Mouse (Mus musculus) cerebellum, adult 2 months (tissue): ENCODE results near the gene Inpp5a. TPM values are rescaled to one million over a fixed set of nuclear protein-coding genes. Genes with fewer than 3 reads are reported as not detected.

Experiments
- DNase-seq, 2 experiments: peaks; one replicate each; pipeline ENCODE4 v3.0.0; 2021
- H3K27ac ChIP-seq: fragments of 200-500 bp; 2 replicates; pipeline ENCODE4 v1.5.1; 2012; ENCODE audit warnings: low read length, control low read depth, inconsistent platforms; ENCODE audit not compliant: insufficient read depth
- H3K27me3 ChIP-seq: fragments of 200-500 bp; 2 replicates; pipeline ENCODE4 v1.6.1; 2012; ENCODE audit warnings: inconsistent platforms, mild to moderate bottlenecking, low read length, moderate library complexity; ENCODE audit not compliant: control insufficient read depth, insufficient read depth
- H3K4me1 ChIP-seq: fragments of 200-500 bp; 2 replicates; pipeline ENCODE4 v1.6.1; 2011; ENCODE audit warnings: low read length; ENCODE audit not compliant: control insufficient read depth, insufficient read depth
- H3K4me3 ChIP-seq: fragments of 200-500 bp; replicated peaks from 2 replicates; pipeline ENCODE3; 2011; ENCODE audit warnings: mild to moderate bottlenecking, low read depth, low read length, control low read depth; ENCODE audit not compliant: insufficient read depth
- CTCF ChIP-seq: fragments of 200-500 bp; IDR thresholded peaks from 2 replicates; pipeline ENCODE4 v1.5.1; 2011; ENCODE audit warnings: low read depth, mild to moderate bottlenecking, control low read depth, low read length, moderate library complexity, borderline replicate concordance; ENCODE audit not compliant: insufficient read depth
- POLR2A ChIP-seq: fragments of 200-500 bp; IDR thresholded peaks from 2 replicates; pipeline ENCODE4 v1.6.1; 2011; ENCODE audit warnings: low read length, control low read depth, borderline replicate concordance; ENCODE audit not compliant: insufficient read depth
- WGBS: fragments of 180-500 bp; shearing (Covaris S2); methylation state at CpG from one replicate; pipeline ENCODE4 v1.1.7; 2018; 5-methylcytosine and 5-hydroxymethylcytosine counted together
- polyA plus RNA-seq: library from polyadenylated mRNA; depleted of rRNA; stranded (reverse); fragments of >200 nt; gene quantifications from 2 replicates; pipeline ENCODE4 v1.2.3, GENCODE M21; 2012

Gene Inpp5a
- polyA plus RNA-seq, 1 experiment, result 164 TPM

DNA sequence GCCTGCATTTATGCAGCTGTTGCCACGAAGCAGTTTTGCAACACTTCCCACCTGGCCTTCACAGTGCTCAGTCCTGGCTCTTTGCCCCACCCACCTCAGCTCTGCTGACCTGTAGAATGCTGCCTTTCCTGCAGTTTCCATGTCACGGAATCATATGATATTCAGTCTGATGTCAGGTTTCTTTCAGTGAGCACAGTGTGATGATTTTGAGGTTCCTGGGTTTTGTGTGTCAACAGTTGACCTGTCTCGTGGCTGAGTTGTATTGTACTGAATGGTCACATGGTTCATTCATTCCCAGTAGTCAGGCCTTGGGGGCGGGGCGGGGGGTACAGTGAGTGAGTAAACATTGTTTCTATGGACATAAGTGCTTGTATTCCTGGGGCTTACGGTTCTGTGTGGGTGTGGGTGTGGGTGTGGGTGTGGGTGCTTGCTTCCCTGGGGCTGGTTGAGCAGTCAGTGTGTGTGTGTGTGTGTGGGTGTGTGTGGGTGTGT is 9.7 kb downstream of the Inpp5a start:
- peak in 1 of 2 experiments; percentile 13 for DNase-seq
- H3K4me3 ChIP-seq, result no peak overlapping the region
- H3K4me1 ChIP-seq, result peaks cover 64% of the 10 kb centered on the region
- WGBS, result 48% methylated on average over 6 of the region's 6 CpGs
- TF ChIP-seq CTCF (no peak), POLR2A (no peak)
- H3K27me3 ChIP-seq, result no peaks in the 10 kb centered on the region
- H3K27ac ChIP-seq, result peak overlapping the region; percentile 53; the same call in 1 of the 2 replicates

DNA sequence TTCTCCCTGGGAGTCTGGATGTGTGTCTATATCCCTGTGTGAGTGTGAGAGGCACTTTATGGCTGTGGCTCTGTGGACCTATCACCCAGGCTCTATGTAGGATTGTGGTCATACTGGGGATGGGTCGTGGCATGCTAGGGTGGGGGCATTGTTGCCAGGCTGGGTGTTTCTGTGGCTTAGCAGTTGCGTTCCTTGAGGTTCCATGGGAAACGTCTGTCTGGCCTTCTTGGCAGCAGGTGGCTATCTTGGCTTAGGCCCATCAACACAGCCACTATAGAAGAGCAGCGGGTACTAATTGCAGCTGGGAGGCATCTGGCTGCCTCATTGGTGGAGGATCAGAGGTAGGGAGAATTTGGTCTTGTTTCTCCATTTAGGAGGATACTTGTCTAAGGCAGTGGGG is 10.7 kb downstream of the Inpp5a start:
- peaks cover 62% of the 10 kb centered on the region for H3K4me1 ChIP-seq
- TF ChIP-seq CTCF (no peak), POLR2A (no peak)
- no peak overlapping the region for H3K27ac ChIP-seq
- no peak overlapping the region for H3K4me3 ChIP-seq
- 30% methylated on average over 4 of the region's 4 CpGs for WGBS
- DNase-seq, result peak in 1 of 2 experiments; percentile 24
- no peaks in the 10 kb centered on the region for H3K27me3 ChIP-seq

DNA sequence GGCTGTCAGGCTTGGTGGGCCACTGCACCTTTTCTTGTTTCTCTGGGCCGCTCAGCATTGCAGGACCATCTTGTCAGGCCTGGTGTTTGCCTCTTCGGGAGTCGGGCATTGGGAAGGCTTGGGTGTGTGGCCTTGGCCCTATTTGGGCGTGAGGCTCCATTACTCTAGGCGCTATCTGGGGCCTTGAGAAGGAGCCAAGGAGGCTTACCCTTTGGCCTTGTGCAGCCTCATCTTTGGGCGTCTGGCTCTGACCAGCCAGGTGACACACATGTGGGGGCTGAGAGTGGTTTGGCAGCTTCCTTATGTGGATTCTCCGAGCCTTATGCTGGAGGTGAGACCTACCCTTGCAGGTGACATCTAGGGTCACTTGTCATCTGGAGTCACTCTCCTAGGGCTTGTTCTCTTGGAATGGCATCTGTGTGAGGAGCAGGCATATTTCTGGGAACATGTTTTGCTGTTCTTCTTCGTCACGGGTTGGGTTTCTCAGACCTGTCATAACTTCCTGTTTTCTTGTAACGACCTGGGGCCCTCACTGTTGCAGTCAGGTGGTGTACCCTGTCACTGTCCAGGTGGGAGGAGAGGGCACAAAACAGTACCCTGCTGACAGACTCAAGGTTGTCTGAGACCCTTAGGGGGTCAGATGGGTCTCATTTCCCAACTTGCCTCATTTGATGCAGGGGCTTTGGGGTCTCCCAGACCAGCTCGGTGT is 11.2 kb downstream of the Inpp5a start:
- Histone ChIP-seq H3K4me3 (no peak overlapping the region), H3K27me3 (no peaks in the 10 kb centered on the region), H3K27ac (no peak overlapping the region), H3K4me1 (peaks cover 62% of the 10 kb centered on the region)
- WGBS, result 70% methylated on average over 11 of the region's 11 CpGs
- no peak for DNase-seq
- TF ChIP-seq POLR2A (no peak), CTCF (no peak)

DNA sequence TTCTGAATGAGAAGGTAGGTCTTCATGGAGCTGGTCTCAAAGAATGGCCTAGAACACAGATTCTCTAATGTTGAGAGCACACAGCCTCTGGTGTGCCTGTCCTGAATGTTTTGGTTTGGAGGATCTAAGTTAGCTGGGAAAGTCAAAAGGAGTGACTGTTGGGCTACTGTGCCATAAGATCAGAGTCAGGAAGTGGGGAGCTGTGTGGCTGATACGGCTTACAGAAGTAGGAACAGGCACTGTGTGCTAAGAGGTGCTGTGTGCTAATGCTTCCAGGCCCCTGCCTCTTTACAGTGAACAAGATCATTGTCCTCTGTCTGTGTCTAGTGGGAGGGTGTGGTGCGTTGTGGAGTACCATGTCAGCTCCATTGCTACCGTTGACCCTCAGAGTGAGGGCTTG is 12.0 kb downstream of the Inpp5a start:
- Histone ChIP-seq H3K27ac (no peak overlapping the region), H3K4me1 (peaks cover 62% of the 10 kb centered on the region), H3K27me3 (no peaks in the 10 kb centered on the region), H3K4me3 (no peak overlapping the region)
- no peak for DNase-seq
- WGBS, result 87% methylated on average over 3 of the region's 3 CpGs
- TF ChIP-seq POLR2A, result no peak
- no peak for TF ChIP-seq CTCF

DNA sequence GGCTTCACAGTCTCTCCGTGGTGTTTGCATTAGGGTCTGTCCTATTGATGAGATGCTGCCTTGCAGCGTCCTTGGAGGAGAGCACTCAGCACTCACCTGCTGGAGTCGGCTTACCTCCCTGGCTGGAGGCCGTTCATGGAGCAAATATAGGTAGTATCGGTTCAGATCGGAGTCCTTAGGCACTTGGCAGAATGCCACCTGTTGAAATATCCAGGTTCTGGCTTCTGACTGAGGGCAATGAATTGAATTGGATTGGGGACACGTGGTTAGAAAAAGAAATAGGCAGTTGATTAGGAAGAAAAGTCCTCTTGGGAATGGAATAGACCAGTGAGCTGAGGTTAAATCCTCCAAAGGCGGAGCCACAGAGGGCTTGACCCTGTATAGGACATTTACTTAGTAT is 12.9 kb downstream of the Inpp5a start:
- Histone ChIP-seq H3K4me3 (no peak overlapping the region), H3K4me1 (peaks cover 64% of the 10 kb centered on the region), H3K27me3 (no peaks in the 10 kb centered on the region), H3K27ac (no peak overlapping the region)
- no peak for TF ChIP-seq CTCF
- no peak for TF ChIP-seq POLR2A
- WGBS, result 59% methylated on average over 8 of the region's 8 CpGs
- DNase-seq, result no peak

DNA sequence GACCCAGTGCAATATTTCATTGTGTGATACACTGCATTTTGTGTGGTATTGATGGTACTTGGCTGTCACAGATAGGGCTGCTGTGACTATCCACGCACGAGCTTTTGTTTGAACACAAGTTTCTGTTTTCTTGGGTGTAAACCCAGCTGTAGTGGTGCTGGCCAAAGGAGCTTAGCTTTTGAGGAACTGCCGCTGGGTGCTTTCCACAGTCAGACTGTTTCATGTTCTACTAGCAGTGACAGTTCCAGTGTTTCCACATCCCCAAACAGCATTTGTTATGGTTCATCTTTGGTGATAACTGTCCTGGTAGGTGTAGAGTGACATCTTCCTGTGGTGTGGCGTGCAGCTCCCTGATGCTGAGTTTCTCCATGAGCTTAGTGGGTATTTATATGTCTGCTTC is 13.8 kb downstream of the Inpp5a start:
- TF ChIP-seq CTCF (no peak), POLR2A (no peak)
- WGBS, result 88% methylated on average over 4 of the region's 4 CpGs
- Histone ChIP-seq H3K27ac (no peak overlapping the region), H3K4me3 (no peak overlapping the region), H3K4me1 (peaks cover 68% of the 10 kb centered on the region), H3K27me3 (no peaks in the 10 kb centered on the region)
- no peak for DNase-seq

DNA sequence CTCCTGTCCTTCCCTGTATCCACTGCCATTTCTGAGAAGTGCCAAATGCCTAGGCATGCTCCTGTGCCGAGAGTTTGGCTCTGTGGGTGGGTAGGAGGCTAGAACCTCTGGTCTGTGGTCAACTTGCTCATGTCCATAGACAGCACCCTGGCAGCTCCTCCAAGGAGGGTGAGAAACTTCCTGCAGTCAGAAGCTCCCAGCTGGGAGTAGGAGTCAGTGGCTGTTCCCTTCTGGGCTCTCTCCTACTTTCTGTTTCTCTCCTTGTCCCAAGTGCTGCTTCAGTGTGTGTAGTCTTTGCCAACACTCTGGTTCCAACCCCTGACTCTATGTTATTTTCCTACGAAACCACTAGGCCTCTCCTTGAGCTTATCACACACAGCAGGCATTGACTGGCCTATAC is 17.7 kb downstream of the Inpp5a start:
- TF ChIP-seq CTCF (no peak), POLR2A (no peak)
- no peak for DNase-seq
- H3K27ac ChIP-seq, result peak overlapping the region; percentile 65; the same call in 1 of the 2 replicates
- peaks cover 61% of the 10 kb centered on the region for H3K4me1 ChIP-seq
- H3K27me3 ChIP-seq, result no peaks in the 10 kb centered on the region
- H3K4me3 ChIP-seq, result no peak overlapping the region
- 80% methylated on average over 2 of the region's 2 CpGs for WGBS

DNA sequence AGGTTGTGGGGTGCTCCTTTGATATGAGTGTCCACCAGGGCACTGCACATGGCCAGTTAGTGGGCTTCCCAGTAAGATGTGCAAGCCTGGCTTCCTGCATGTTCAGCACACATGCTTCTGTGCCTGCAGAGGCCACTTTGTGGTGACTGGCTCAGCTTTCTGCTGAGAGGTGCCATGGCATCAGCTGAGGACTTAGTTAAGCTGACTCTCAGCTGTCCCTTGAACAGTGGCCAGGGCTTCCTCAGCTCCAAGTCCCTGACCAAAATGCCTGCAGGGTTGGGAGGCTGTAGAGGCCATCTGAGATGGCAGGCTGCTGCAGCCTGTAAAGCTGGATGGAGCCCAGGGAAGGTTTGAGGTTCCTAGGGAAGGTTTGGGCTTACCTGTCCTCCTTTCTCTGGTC is 19.1 kb downstream of the Inpp5a start:
- H3K4me1 ChIP-seq, result peaks cover 66% of the 10 kb centered on the region
- peak overlapping the region; percentile 65 for H3K27ac ChIP-seq
- no peak overlapping the region for H3K4me3 ChIP-seq
- no peaks in the 10 kb centered on the region for H3K27me3 ChIP-seq
- DNase-seq, result peak; percentile 81 to 89
- TF ChIP-seq POLR2A (no peak), CTCF (no peak)
